Mouse (Mus musculus): ENCODE results near the gene Hilpda.
A peak's percentile ranks its signal among the peaks of the same experiment; 100 is the strongest.

Hilpda gene

GRCm38 (mm10) chr6:29272312-29273072 is at the start of gene Hilpda:
Gene Hilpda, plus strand, starts transcription at chr6:29272488.
- DNase-seq (ENCODE audit: low spot score in 2 of 2) = peak; percentile 77 to 82

GRCm38 (mm10) chr6:29229265-29229913 is 42.9 kb upstream of the Hilpda start:
- DNase-seq (ENCODE audit: low spot score in 2 of 2) = no peak

- DNase-seq (ENCODE audit: low spot score in 2 of 2) = no peak
Measured at GRCm38 (mm10) chr6:29230386-29230785, 41.9 kb upstream of the Hilpda start.

DNA sequence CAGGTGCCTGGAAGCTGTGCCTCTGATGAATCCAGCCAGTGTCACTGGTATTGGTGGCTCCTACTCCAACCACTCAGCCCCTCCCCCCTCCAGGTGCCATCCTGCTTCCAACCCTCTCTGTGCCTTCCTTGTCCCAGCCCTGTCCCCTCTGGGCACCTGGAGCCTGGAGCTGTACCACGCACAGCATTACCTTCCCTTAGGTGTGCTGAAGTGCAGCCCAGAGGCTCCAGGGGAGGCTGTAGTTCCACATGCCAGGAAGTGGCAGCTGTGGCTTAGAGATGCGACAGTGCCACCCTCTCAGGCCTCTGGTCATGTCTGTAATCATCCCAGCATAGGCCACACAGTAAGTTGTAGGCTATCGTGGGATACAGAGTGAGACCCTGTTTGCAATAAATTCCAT is 40.5 kb upstream of the Hilpda start:
- no peak for DNase-seq (ENCODE audit: low spot score in 2 of 2)

DNA sequence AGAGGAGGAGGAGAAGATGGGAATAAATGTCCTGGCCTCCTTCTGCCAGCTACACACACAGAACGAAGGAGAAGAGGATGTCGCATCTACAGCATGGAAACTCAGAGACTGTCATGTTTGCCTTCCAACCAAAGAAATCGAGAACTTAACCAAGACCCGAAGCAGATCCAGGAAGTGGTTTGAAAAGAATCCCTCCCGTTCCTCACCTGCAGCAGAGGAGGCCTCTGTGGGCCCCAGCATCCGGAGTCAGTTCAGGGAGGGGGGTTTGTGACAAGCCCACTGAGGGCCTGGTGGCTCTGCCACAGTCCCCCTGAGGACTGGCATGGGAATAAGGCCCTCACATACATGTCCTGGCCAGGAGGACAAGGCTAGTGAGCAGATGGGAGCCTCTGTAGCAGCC is 40.0 kb upstream of the Hilpda start:
- no peak for DNase-seq (ENCODE audit: low spot score in 2 of 2)

DNA sequence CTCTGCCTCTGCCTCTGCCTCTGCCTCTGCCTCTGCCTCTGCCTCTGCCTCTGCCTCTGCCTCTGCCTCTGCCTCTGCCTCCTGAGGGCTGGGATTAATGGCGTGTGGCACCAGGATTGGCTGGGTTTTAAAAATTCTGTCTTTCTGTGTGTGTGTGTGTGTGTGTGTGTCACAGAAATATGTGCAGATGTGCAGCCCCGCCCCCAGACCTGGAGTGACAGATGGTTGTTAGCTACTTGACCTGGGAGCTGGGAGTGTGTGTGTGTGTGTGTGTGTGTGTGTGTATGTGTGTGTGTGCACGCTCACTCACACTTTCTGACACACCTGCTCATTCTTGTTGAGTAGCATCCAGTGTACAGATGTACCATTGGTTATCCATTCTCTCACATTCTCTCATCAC is 38.6 kb upstream of the Hilpda start:
- no peak for DNase-seq (ENCODE audit: low spot score in 2 of 2)

DNA sequence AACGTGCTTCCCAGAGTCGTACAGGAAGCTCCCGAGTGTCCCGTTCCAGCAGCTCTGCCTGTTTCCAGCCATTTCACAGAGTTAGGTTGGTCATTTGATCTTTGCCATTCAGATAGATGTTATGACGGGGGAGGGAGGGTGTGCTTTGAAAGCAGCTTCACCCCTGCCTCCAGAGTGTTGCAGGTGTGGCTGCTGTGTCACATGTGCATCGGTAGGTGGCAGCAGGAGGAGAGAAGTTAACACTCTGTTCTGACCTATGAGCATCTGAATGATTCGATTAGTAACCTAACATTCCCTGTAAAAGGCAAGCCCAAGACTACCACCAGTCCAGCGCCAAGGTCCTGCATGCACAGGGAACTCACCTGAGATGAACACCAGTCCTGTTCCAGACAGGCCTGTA is 38.0 kb upstream of the Hilpda start:
- DNase-seq (ENCODE audit: low spot score in 2 of 2) = no peak

DNA sequence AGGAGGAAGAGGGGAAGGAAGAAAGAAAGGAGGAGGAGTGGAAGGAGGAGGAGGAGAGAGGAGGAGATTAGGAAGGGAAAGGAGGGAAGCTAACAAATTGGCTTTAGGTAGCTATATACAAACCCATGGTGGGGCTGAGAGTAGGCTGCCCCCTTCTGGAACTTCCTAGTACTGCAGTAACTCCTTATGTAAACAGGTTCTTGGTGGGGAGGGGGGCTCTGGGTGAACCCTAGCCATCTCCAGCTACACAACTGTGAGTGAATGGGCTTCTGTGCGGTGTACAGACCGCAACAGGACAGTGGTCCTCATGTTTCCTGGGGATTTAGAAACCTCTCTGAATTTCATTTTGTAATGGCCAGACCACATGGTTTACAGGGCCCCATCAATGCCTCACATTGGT is 31.5 kb upstream of the Hilpda start:
- peak in 1 of 2 experiments; percentile 56 for DNase-seq (ENCODE audit: low spot score in 2 of 2)

- no peak for DNase-seq (ENCODE audit: low spot score in 2 of 2)
Measured at GRCm38 (mm10) chr6:29241697-29242096, 30.6 kb upstream of the Hilpda start.

DNA sequence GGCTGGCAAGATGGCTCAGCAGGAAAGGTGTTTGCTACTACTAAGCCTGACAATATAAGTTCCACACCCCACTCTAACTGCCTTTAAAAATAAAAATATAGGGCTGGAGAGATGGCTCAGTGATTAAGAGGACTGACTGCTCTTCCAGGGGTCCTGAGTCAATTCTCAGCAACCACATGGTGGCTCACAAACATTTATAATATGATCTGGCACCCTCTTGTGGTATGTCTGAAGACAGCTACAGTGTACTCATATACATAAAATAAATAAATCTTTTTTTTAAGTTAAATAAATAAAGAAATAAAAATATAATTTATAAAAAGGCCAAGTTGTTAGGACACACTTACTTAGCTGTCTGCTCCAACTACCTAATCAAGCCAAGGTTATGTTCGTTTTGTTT is 30.0 kb upstream of the Hilpda start:
- no peak for DNase-seq (ENCODE audit: low spot score in 2 of 2)

DNA sequence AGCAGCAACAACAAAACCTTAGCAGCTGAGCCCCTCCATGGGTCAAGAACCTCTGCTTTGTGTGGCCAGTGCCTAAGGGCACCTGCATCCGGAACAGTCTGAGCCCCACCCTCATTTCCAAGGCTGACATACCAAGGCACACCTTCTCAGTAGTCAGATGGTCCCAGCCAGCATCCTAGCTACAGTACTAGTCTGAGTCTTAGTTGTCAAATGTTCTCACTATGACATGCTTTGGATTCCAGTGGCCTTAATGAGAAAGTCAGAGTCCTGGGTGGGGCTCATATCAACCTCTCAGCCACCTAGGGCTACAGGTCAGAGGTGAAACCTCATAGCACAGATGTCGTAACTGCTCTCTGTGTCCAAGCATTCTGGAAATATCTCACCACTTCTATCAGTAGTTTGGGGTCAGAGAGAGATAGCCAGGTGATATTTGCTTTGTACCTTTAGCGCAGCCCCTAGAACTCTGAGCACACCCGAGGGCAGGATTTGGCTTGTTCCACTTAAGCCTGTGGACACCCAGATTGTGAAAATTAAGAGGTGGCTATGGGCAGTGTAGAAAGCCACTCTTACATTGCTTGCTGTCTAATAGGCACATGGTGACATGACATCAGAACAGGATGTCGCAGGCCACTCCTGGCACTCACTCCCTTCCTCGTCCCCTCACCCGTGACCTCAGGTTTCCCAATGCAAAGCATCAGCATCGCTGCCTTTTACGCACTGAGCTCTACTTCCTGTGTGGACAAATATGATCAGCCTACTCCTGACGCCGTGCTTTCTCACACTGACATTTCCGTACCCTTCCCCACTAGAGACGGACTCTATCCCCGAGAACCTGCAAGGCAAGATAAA is 26.8 kb upstream of the Hilpda start:
- no peak for DNase-seq (ENCODE audit: low spot score in 2 of 2)

DNA sequence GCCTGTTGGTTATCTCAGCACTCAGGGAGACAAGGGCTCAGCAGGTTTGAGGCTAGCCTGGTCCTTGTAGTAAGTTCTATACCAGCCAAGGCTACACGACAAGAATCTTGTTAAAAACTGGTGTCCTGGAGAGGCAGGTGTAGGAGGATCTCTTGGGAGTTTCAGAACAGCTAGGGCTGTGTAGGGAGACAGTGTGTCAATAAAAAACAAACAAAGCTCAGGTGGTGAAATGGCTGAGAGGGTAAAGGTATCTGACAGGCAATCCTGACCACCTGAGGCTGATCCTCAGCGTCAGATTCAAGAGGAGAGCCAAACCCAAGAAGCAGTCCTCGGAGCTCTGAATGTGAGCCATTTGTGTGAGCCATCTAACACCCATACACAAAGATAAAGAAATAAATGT is 26.1 kb upstream of the Hilpda start:
- no peak for DNase-seq (ENCODE audit: low spot score in 2 of 2)

GRCm38 (mm10) chr6:29246585-29246984 is 25.7 kb upstream of the Hilpda start:
- DNase-seq (ENCODE audit: low spot score in 2 of 2) = no peak

GRCm38 (mm10) chr6:29247072-29247471 is 25.2 kb upstream of the Hilpda start:
- DNase-seq (ENCODE audit: low spot score in 2 of 2) = no peak

DNA sequence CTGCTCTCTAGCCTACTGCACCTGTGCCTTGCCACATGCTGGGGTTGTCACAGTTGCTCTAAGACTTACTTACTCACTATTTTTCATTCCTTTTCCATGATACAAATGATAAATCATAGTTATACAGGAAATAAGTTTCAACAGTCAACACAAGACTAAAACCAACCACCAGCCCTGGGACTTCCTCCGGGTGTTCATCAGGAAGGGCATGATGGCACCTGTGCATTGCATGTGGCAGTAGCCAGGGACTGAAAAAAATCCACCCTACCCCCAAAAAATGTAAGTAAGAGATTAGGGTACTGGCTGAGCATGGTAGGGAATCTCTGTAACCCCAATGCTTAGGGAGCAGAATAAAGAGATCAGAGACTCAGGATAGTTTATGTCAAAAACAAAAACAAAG is 12.9 kb upstream of the Hilpda start:
- DNase-seq (ENCODE audit: low spot score in 2 of 2) = no peak

DNA sequence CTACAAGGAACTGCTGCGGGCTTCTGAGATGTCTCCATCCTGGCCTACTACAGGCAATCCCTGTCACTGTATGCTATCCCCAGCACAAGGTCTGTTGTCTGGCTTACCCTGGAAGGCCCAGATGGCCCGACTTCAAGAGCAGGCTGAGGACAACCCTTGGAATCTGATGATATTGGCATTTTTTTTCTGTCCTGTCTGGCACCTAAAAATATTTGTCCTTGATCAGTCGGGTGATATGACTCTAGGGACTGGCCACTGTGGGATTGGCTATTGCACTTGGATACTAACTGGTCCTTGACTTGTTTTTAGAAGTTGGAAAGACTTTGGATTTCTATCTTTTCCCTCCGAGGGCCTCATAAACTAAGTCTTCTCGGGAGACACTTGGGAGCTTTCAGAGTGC is 10.5 kb upstream of the Hilpda start:
- no peak for DNase-seq (ENCODE audit: low spot score in 2 of 2)

DNA sequence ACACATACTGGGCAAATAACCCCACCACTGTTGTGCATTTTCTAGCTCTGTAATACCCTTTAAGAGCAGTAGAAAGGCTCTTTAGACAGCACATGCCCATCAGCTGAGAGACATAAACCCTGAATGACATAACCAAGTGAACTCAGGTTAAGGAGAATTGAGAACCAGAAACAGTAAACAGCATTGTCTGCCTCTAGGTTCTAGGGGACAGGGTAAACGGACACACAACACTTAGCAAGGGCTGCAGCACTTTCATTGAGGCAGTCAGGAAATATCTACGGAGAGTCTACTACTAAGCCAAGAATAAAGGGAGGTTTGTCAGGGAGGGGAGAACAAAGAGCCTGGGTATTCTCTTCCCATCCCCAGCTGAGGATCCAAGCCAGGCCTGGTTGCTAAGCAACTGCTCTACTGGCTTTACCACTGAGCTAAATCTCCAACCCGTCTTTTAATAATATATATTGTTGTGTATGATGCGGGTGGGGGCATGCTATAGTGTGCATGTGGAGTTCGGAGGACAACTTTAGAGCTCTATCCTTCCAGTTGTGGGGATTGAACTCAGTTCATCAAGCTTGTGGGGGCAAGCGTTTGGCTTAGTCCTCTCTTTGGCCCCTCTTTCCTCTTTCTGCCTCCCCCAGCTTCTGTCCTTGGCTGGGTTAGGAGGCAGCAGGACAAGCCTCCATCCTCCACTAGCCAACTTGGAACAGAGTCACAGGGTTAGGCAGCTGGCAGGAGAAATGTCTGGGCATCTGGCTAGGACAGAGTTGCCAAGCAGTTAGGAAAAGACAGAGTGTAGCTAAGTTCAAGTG is 8.4 kb upstream of the Hilpda start:
- no peak for DNase-seq (ENCODE audit: low spot score in 2 of 2)

DNA sequence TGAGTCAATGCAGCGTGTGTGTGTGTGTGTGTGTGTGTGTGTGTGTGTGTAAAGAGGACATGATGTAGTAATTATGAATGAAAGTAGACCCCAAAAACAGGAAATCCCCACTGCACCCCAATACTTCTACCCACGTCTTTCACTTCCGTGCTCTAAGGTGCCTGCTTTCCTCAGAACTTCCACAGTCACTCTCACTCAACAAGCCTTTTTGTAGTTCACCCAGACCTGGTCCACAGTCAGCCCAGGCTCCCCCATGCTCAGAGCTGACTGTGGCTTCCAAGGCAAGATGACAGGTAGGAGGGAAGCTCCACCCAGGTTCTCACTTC is 7.9 kb upstream of the Hilpda start:
- no peak for DNase-seq (ENCODE audit: low spot score in 2 of 2)

GRCm38 (mm10) chr6:29266936-29267335 is 5.4 kb upstream of the Hilpda start:
- no peak for DNase-seq (ENCODE audit: low spot score in 2 of 2)

DNA sequence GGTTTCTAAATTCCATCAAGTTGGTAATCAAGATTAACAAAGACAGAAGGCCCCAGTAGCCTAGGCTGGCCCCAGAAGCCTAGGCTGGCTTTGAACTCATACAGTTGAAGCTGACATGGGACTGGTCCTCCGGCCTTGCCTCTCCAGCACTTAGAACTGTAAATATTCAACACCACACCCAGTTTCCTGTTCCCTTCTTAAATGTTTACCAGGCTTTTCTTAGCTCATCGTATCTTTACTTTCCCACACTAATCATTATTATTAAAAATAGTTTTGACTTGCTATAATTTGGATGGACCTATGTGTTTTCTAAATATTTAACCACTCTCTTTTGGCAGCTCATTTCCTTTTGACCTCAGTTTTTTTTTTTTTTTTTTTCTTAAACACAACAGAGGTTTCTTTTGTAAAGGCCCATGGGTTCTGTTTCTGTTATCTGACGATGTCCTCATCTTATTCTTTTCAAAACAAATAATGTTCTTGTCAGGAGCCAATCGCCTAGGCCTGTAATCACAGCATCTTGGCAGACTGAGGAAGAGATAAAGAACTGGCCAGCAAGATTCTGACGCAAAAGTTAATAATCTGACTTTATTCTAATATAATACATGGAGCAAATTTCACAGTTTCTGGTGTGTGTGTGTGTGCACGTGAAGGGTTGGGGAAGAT is 3.2 kb upstream of the Hilpda start:
- DNase-seq (ENCODE audit: low spot score in 2 of 2) = no peak

- no peak for DNase-seq (ENCODE audit: low spot score in 2 of 2)
Measured at GRCm38 (mm10) chr6:29270961-29271360, 1.3 kb upstream of the Hilpda start.

Data from spleen, postnatal 14 days (tissue).